Mouse (Mus musculus) adrenal gland, adult 8-10 months (tissue): ENCODE measurements at regions not wholly inside any gene's neighbourhood (a gene's known extent, or its start where the extent isn't known, plus 50 kb on each side); places are given as distances from the start of the nearest gene placed in this dataset.

Source experiments
- DNase-seq: peaks from one replicate; pipeline ENCODE4 v3.0.0; 2022

GRCm38 (mm10) chr13:107626670-107627069 is 417.6 kb upstream of the Smim15 start:
- DNase-seq = no peak

GRCm38 (mm10) chr13:107621337-107621736 is 422.9 kb upstream of the Smim15 start:
- no peak for DNase-seq

- DNase-seq = no peak
Measured at GRCm38 (mm10) chr13:107620887-107621286, 423.4 kb upstream of the Smim15 start.

GRCm38 (mm10) chr13:107620210-107620609 is 424.0 kb upstream of the Smim15 start:
- no peak for DNase-seq

- no peak for DNase-seq
Measured at GRCm38 (mm10) chr13:107619430-107619927, 424.8 kb upstream of the Smim15 start.

- no peak for DNase-seq
Measured at GRCm38 (mm10) chr13:107618796-107619429, 425.3 kb upstream of the Smim15 start.

- no peak for DNase-seq
Measured at GRCm38 (mm10) chr13:107618369-107618771, 425.9 kb upstream of the Smim15 start.

- no peak for DNase-seq
Measured at GRCm38 (mm10) chr13:107617582-107617981, 426.7 kb upstream of the Smim15 start.

- DNase-seq = no peak
Measured at GRCm38 (mm10) chr13:107616775-107617174, 427.5 kb upstream of the Smim15 start.

GRCm38 (mm10) chr13:107608996-107609503 is 435.2 kb upstream of the Smim15 start:
- DNase-seq = no peak

GRCm38 (mm10) chr13:107607294-107607693 is 437.0 kb upstream of the Smim15 start:
- peak; percentile 14 for DNase-seq

GRCm38 (mm10) chr13:107602149-107602548 is 442.1 kb upstream of the Smim15 start:
- no peak for DNase-seq

- no peak for DNase-seq
Measured at GRCm38 (mm10) chr13:107601132-107601439, 443.2 kb upstream of the Smim15 start.

GRCm38 (mm10) chr13:107600331-107601131 is 443.7 kb upstream of the Smim15 start:
- DNase-seq = peak; percentile 54

- no peak for DNase-seq
Measured at GRCm38 (mm10) chr13:107599094-107599644, 445.1 kb upstream of the Smim15 start.

- no peak for DNase-seq
Measured at GRCm38 (mm10) chr13:107598391-107598790, 445.9 kb upstream of the Smim15 start.

- DNase-seq = no peak
Measured at GRCm38 (mm10) chr13:107597217-107597616, 447.0 kb upstream of the Smim15 start.

GRCm38 (mm10) chr13:107596183-107596582 is 448.1 kb upstream of the Smim15 start:
- no peak for DNase-seq

- no peak for DNase-seq
Measured at GRCm38 (mm10) chr13:107588399-107589002, 455.7 kb upstream of the Smim15 start.

- no peak for DNase-seq
Measured at GRCm38 (mm10) chr13:107587678-107588077, 456.6 kb upstream of the Smim15 start.

- no peak for DNase-seq
Measured at GRCm38 (mm10) chr13:107585936-107586335, 458.3 kb upstream of the Smim15 start.

GRCm38 (mm10) chr13:107585353-107585752 is 458.9 kb upstream of the Smim15 start:
- DNase-seq = no peak

- no peak for DNase-seq
Measured at GRCm38 (mm10) chr13:107578968-107579367, 465.3 kb upstream of the Smim15 start.
